In genomic region chr11:8659851-8660250, GRCm38 (mm10) we compare ENCODE assay signal across 10 mouse cellular contexts. TPM values are rescaled to one million over a fixed set of nuclear protein-coding genes. Genes with fewer than 3 reads are reported as not detected.
A peak's percentile ranks its signal among the peaks of the same experiment; 100 is the strongest.
DNase-seq lines count a peak whose midpoint lies in the region; ATAC-seq and TF ChIP-seq lines count a peak whose summit lies in the region.
"Had no signal": no experiment of that assay in that cellular context is flagged by ENCODE, and none has a peak within 500 bp of the region (broad histone marks: within the 10 kb centered on the region; RNA-seq: fewer than 3 reads in every experiment).

No protein-coding gene starts in this region.

- DNase-seq in heart, postnatal 0 days (ENCODE audit: low spot score) = no peak
- DNase-seq in splenic B cell, adult 2 months (ENCODE audit: low read depth, low spot score) = peak; percentile 21
- DNase-seq in testis, postnatal 14 days (ENCODE audit: low spot score) = no peak
- DNase-seq in forebrain, embryonic 11.5 days (ENCODE audit: low spot score) = no peak
- DNase-seq: cerebellum, adult 9-11 months; kidney, postnatal 14 days had no signal

- TF ChIP-seq EP300 in heart, postnatal 0 days (IDR thresholded peaks at IDR 0.05; ENCODE audit: low read depth) = 0 out of 2 replicates have a peak, but pooled peaks have one; percentile 42

- H3K4me1 ChIP-seq in heart, embryonic 12.5 days (replicated peaks) = peaks cover 34% of the 10 kb centered on the region
- peaks cover 11% of the 10 kb centered on the region for H3K4me1 ChIP-seq in heart, embryonic 11.5 days (ENCODE audit: control insufficient read depth, insufficient read depth, low read length)
- H3K4me1 ChIP-seq in megakaryocyte, embryonic 14.5 days = peaks cover 15% of the 10 kb centered on the region
- peaks cover 20% of the 10 kb centered on the region; the same call in 1 of the 2 replicates for H3K4me1 ChIP-seq in heart, postnatal 0 days (ENCODE audit: control insufficient read depth, insufficient read depth)
- H3K4me1 ChIP-seq in forebrain, embryonic 11.5 days (replicated peaks; ENCODE audit: control insufficient read depth, insufficient read depth, low read length) = peaks cover 2% of the 10 kb centered on the region; the same call in 1 of the 2 replicates

- H3K36me3 ChIP-seq in heart, embryonic 12.5 days = 0 out of 2 replicates have a peak, but pooled peaks cover 3% of the 10 kb centered on the region
- H3K36me3 ChIP-seq in heart, embryonic 11.5 days (ENCODE audit: control insufficient read depth, insufficient read depth, low read length) = no peaks in the 10 kb centered on the region
- H3K36me3 ChIP-seq in megakaryocyte, embryonic 14.5 days (replicated peaks; ENCODE audit: low read length) = no peaks in the 10 kb centered on the region
- H3K36me3 ChIP-seq in heart, postnatal 0 days (replicated peaks; ENCODE audit: control insufficient read depth, insufficient read depth, low read length) = no peaks in the 10 kb centered on the region
- H3K36me3 ChIP-seq in splenic B cell, adult 2 months (ENCODE audit: control insufficient read depth, insufficient read depth, low read length, poor library complexity, severe bottlenecking) = no peaks in the 10 kb centered on the region
- no peaks in the 10 kb centered on the region for H3K36me3 ChIP-seq in forebrain, embryonic 11.5 days (ENCODE audit: control insufficient read depth, insufficient read depth, low read length)

- no peak for TF ChIP-seq CTCF in heart, postnatal 0 days (IDR thresholded peaks at IDR 0.05; ENCODE audit: low read depth)

- 0 out of 2 replicates have a peak, but pooled peaks cover 8% of the 10 kb centered on the region for H3K9me3 ChIP-seq in heart, embryonic 12.5 days (replicated peaks)
- H3K9me3 ChIP-seq in heart, embryonic 11.5 days (replicated peaks; ENCODE audit: control insufficient read depth, low read length) = no peaks in the 10 kb centered on the region
- peaks cover 17% of the 10 kb centered on the region for H3K9me3 ChIP-seq in megakaryocyte, embryonic 14.5 days
- no peaks in the 10 kb centered on the region for H3K9me3 ChIP-seq in heart, postnatal 0 days (replicated peaks; ENCODE audit: control insufficient read depth, low read length)
- no peaks in the 10 kb centered on the region for H3K9me3 ChIP-seq in forebrain, embryonic 11.5 days (ENCODE audit: control insufficient read depth, low read length)

- peak overlapping the region; percentile 2; the same call in 1 of the 2 replicates for H3K4me2 ChIP-seq in heart, embryonic 12.5 days
- no peak overlapping the region for H3K4me2 ChIP-seq in heart, embryonic 11.5 days
- H3K4me2 ChIP-seq in heart, postnatal 0 days (ENCODE audit: low read depth, low read length) = 0 out of 2 replicates have a peak overlapping the region, but pooled peaks have one; percentile 4
- no peak overlapping the region for H3K4me2 ChIP-seq in forebrain, embryonic 11.5 days (ENCODE audit: low read depth, low read length, severe bottlenecking)

- WGBS in heart, embryonic 12.5 days = 23% methylated on average over 9 of the region's 9 CpGs
- 28% methylated on average over 9 of the region's 9 CpGs for WGBS in heart, embryonic 11.5 days (ENCODE audit: insufficient replicate concordance)
- 29% methylated on average over 9 of the region's 9 CpGs for WGBS in heart, postnatal 0 days
- WGBS in forebrain, embryonic 11.5 days = 69% methylated on average over 9 of the region's 9 CpGs

- H3K4me3 ChIP-seq in heart, embryonic 12.5 days = no peak overlapping the region
- H3K4me3 ChIP-seq in heart, embryonic 11.5 days (ENCODE audit: low read depth, low read length) = no peak overlapping the region
- H3K4me3 ChIP-seq in megakaryocyte, embryonic 14.5 days (replicated peaks) = peak overlapping the region; percentile 19
- H3K4me3 ChIP-seq in heart, postnatal 0 days (ENCODE audit: low read depth, low read length) = no peak overlapping the region
- H3K4me3 ChIP-seq in forebrain, embryonic 11.5 days (ENCODE audit: low read depth, low read length) = no peak overlapping the region

- no peak overlapping the region for H3K9ac ChIP-seq in heart, embryonic 12.5 days
- H3K9ac ChIP-seq in heart, embryonic 11.5 days (ENCODE audit: low read depth, low read length) = no peak overlapping the region
- no peak overlapping the region for H3K9ac ChIP-seq in heart, postnatal 0 days (replicated peaks; ENCODE audit: low read depth, low read length)
- no peak overlapping the region for H3K9ac ChIP-seq in forebrain, embryonic 11.5 days (ENCODE audit: low read length)

- H3K27me3 ChIP-seq in heart, embryonic 12.5 days (replicated peaks) = peaks cover 7% of the 10 kb centered on the region
- H3K27me3 ChIP-seq in heart, embryonic 11.5 days (ENCODE audit: control insufficient read depth, insufficient read depth, low read length) = no peaks in the 10 kb centered on the region
- peaks cover 38% of the 10 kb centered on the region for H3K27me3 ChIP-seq in megakaryocyte, embryonic 14.5 days (replicated peaks)
- no peaks in the 10 kb centered on the region for H3K27me3 ChIP-seq in heart, postnatal 0 days (ENCODE audit: control insufficient read depth, insufficient read depth, low read length)
- H3K27me3 ChIP-seq in splenic B cell, adult 2 months (ENCODE audit: control insufficient read depth, insufficient read depth, low read length, poor library complexity, severe bottlenecking) = no peaks in the 10 kb centered on the region
- peaks cover 1% of the 10 kb centered on the region; the same call in 1 of the 2 replicates for H3K27me3 ChIP-seq in forebrain, embryonic 11.5 days (ENCODE audit: control insufficient read depth, insufficient read depth, low read length)

- no peak for ATAC-seq in heart, embryonic 12.5 days (ENCODE audit: insufficient number of reproducible peaks, low FRiP score)
- ATAC-seq in heart, embryonic 11.5 days (replicated peaks; ENCODE audit: insufficient number of reproducible peaks, low FRiP score, low TSS enrichment) = no peak
- ATAC-seq in megakaryocyte, adult 5-6 weeks (ENCODE audit: poor library complexity, severe bottlenecking) = no peak
- ATAC-seq in heart, postnatal 0 days (ENCODE audit: insufficient read depth, low read depth) = no peak
- ATAC-seq in forebrain, embryonic 11.5 days (replicated peaks; ENCODE audit: low FRiP score) = no peak

- H3K27ac ChIP-seq in heart, embryonic 12.5 days (ENCODE audit: poor library complexity, severe bottlenecking) = no peak overlapping the region
- no peak overlapping the region for H3K27ac ChIP-seq in heart, embryonic 11.5 days (ENCODE audit: low read depth, low read length)
- H3K27ac ChIP-seq in heart, postnatal 0 days (ENCODE audit: low read depth) = 0 out of 2 replicates have a peak overlapping the region, but pooled peaks have one; percentile 16
- H3K27ac ChIP-seq in forebrain, embryonic 11.5 days (ENCODE audit: low read depth, low read length) = no peak overlapping the region

RNA-seq across cellular contexts. Expression of gene Tns3, which starts 4.5 kb away (rescaled TPM):
- polyA plus RNA-seq in heart, embryonic 12.5 days (2016; fragmentation: Nextera tagmentation; extraction: Ambion mirVana) = 16.7 and 17.6 TPM in 2 replicates
- polyA plus RNA-seq in heart, embryonic 11.5 days (2014; fragmentation: Nextera tagmentation; extraction: Ambion mirVana) = 10.1 and 11.0 TPM in 2 replicates
- 1.7 TPM in 1 of 2 replicates, not detected in the other for polyA plus RNA-seq in megakaryocyte, embryonic 14.5 days (2012; ENCODE audit: insufficient read depth, low replicate concordance)
- 29.6 and 35.7 TPM in 2 replicates for total RNA-seq in megakaryocyte, adult 5-6 weeks (2015)
- 15.9 and 17.6 TPM in 2 replicates for total RNA-seq in megakaryocyte, adult 5-6 weeks (2017)
- 31.7 and 90.2 TPM in 2 replicates for total RNA-seq in heart, postnatal 0 days (2014; rRNA removed; ENCODE audit: low replicate concordance)
- polyA plus RNA-seq in heart, postnatal 0 days (2015; fragmentation: Nextera tagmentation; extraction: Ambion mirVana) = 7.6 and 7.9 TPM in 2 replicates
- polyA plus RNA-seq in forebrain, embryonic 11.5 days (2014; fragmentation: Nextera tagmentation; extraction: Ambion mirVana) = 8.5 and 8.8 TPM in 2 replicates

Comparison
In these comparisons a context has a peak if more than half of its experiments do, and no peak if none do; other contexts are left out.
1. H3K4me2 ChIP-seq: peak in heart, embryonic 12.5 days (single experiment) and heart, postnatal 0 days (single experiment); none in heart, embryonic 11.5 days (single experiment) and forebrain, embryonic 11.5 days (single experiment).